Mouse (Mus musculus) lung, postnatal 0 days (tissue): ENCODE measurements at regions not wholly inside any gene's neighbourhood (a gene's known extent, or its start where the extent isn't known, plus 50 kb on each side); places are given as distances from the start of the nearest gene placed in this dataset.
A peak's percentile ranks its signal among the peaks of the same experiment; 100 is the strongest.

ENCODE experiments used
- ATAC-seq: fragments of 200-750 bp; cut with Nextera tagmentation; 2 replicates; pipeline ENCODE4 v1.8.0; 2017; ENCODE audit warnings: moderate library complexity
- DNase-seq: peaks from one replicate; pipeline ENCODE4 v3.0.0-alpha.2; 2016; ENCODE audit warnings: low spot score
- H3K27ac ChIP-seq: fragments of 300-500 bp; sonication (generic); 2 replicates; pipeline ENCODE4 v1.5.1; 2014; ENCODE audit warnings: antibody characterized with exemption, mild to moderate bottlenecking, low read length, mixed read lengths
- H3K27me3 ChIP-seq: fragments of 300-500 bp; sonication (generic); replicated peaks from 2 replicates; pipeline ENCODE4 v1.6.1; 2014; ENCODE audit warnings: low read length, mixed read lengths; ENCODE audit not compliant: insufficient read depth
- H3K36me3 ChIP-seq: fragments of 300-500 bp; sonication (generic); 2 replicates; pipeline ENCODE4 v1.6.1; 2014; ENCODE audit warnings: low read length, mixed read lengths; ENCODE audit not compliant: insufficient read depth
- H3K4me1 ChIP-seq: fragments of 300-500 bp; sonication (generic); 2 replicates; pipeline ENCODE4 v1.6.1; 2014; ENCODE audit warnings: antibody characterized with exemption, low read depth, low read length, mixed read lengths; ENCODE audit not compliant: insufficient read depth
- H3K4me2 ChIP-seq: fragments of 300-500 bp; sonication (generic); replicated peaks from 2 replicates; pipeline ENCODE4 v1.6.1; 2014; ENCODE audit warnings: low read depth, mild to moderate bottlenecking, low read length, moderate library complexity, mixed read lengths
- H3K4me3 ChIP-seq: fragments of 300-500 bp; sonication (generic); 2 replicates; pipeline ENCODE4 v1.5.1; 2014; ENCODE audit warnings: low read depth, low read length
- H3K9ac ChIP-seq: fragments of 300-500 bp; sonication (generic); replicated peaks from 2 replicates; pipeline ENCODE4 v1.6.1; 2014; ENCODE audit warnings: low read depth, mild to moderate bottlenecking
- H3K9me3 ChIP-seq: fragments of 300-500 bp; sonication (generic); 2 replicates; pipeline ENCODE4 v1.6.1; 2016; ENCODE audit warnings: low read length, mixed read lengths
- CTCF ChIP-seq: IDR thresholded peaks from 2 replicates; pipeline ENCODE4 v1.5.1; 2016; ENCODE audit warnings: antibody characterized with exemption, mild to moderate bottlenecking
- EP300 ChIP-seq: IDR thresholded peaks from 2 replicates; pipeline ENCODE4 v1.6.1; 2016; ENCODE audit warnings: antibody characterized with exemption, mild to moderate bottlenecking, control low read depth
- WGBS: fragments of 180-500 bp; shearing (Covaris S2); extraction: QIAGEN DNeasy Blood & Tissue Kit; methylation state at CpG from one replicate; pipeline ENCODE4 v1.1.7; 2014; 5-methylcytosine and 5-hydroxymethylcytosine counted together

DNA sequence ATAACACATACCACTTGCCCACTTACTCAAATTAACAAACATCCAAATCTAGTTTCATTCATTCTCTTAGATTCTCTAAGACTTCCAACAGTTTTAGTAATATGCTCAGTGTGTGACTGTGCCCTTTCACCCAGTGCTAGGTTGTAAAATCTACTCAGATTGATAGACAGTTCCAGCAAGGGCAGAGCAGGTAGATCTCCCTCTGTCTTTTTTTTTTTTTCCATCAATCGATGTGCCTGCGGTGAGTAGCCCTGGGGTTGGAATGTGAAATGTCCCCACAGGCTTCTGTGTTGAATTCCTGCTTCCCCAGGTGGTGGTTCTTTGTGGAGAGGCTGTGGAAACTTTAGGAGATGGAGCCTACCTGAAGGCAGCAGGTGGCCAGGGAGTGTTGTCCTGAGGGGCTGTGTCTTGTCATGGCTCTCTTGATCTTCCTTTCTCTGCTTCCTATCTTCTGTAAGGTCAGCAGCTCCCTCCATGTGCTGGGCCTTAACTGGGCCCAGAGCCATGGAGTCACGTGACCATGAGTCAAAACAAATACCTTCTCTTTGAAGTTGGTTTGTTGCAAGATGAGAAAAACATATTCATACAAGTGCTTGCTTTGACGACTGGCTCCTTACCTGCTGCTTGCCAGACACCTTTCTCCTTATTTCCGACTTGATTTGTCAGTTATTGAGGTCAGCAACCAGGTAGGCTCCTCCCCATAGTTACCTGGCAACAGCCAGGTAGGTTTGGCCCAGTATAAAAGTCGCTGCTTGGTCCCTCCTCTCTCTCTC is 394.5 kb downstream of the Etnk1 start:
- Histone ChIP-seq H3K4me3 (no peak overlapping the region), H3K36me3 (no peaks in the 10 kb centered on the region), H3K27me3 (no peaks in the 10 kb centered on the region), H3K4me2 (no peak overlapping the region), H3K27ac (0 out of 2 replicates have a peak overlapping the region, but pooled peaks have one; percentile 3), H3K9me3 (no peaks in the 10 kb centered on the region), H3K9ac (no peak overlapping the region), H3K4me1 (0 out of 2 replicates have a peak, but pooled peaks cover 3% of the 10 kb centered on the region)
- 50% methylated on average over 6 of the region's 6 CpGs for WGBS
- ATAC-seq, result peak; percentile 78
- DNase-seq, result peak; percentile 70
- no peak for TF ChIP-seq EP300

DNA sequence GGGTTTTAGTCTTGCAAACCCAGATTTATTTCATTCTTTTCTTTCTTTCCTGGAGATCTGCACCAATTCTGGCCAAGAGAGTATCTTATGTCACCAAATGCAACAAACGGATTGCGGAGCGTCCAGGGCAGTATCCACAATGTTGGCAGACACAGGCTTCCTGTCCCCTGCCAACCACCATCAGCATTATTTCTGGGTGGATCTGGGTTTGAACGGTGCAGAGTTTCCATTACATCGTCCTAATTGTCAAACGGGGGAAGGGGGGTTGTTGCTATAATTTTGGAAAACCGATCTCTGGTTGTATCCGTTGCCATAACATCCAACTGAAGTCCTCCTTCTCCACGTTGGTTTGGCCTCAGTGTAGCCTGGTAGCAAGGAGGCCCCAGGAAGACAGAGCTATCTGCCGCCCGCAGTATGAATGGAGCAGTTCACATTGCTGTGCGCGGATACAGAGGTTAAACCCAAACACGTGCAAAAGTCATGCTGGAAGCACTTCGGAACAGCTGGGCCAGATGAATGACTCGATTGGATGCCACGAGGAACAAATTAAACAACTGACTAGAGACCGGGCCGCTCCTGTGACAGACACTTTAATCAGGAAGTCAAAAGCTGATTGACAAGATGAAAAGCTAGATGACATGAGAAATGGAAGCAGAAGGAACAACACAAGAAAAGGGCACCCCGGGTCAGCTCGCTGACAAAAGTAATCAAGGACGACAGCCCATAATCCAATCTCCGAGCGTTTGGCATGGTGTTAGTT is 404.5 kb downstream of the Etnk1 start:
- no peaks in the 10 kb centered on the region for H3K27me3 ChIP-seq
- H3K4me3 ChIP-seq, result no peak overlapping the region
- DNase-seq (no peak), ATAC-seq (no peak)
- no peak overlapping the region for H3K27ac ChIP-seq
- no peaks in the 10 kb centered on the region for H3K9me3 ChIP-seq
- no peak overlapping the region for H3K9ac ChIP-seq
- no peak overlapping the region for H3K4me2 ChIP-seq
- no peaks in the 10 kb centered on the region for H3K4me1 ChIP-seq
- no peaks in the 10 kb centered on the region for H3K36me3 ChIP-seq
- WGBS, result 80% methylated on average over 24 of the region's 24 CpGs
- TF ChIP-seq CTCF, result no peak
- TF ChIP-seq EP300, result no peak

DNA sequence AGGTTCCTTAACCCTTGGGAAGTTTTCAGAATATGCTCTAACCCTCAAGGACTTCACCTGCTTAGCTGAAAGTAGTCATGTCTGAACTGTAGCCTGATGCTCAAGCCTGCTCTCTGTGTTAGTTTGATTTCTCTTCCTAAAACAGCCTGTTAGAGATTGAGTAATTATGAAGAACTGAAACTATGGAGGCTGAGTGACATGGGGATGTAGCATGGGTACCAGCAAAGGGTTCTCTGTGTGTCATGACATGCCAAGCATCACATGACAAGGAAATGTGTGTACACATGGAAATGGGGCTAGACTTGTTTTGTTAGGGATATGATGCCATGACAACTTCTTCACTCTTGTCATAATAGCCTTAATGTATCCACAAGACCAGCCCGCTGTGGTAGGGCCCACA is 412.2 kb downstream of the Etnk1 start:
- whole genome bisulfite sequencing, result 83% methylated on average over 1 of the region's 1 CpGs
- TF ChIP-seq CTCF, result no peak
- no peak for TF ChIP-seq EP300
- ATAC-seq, result no peak

DNA sequence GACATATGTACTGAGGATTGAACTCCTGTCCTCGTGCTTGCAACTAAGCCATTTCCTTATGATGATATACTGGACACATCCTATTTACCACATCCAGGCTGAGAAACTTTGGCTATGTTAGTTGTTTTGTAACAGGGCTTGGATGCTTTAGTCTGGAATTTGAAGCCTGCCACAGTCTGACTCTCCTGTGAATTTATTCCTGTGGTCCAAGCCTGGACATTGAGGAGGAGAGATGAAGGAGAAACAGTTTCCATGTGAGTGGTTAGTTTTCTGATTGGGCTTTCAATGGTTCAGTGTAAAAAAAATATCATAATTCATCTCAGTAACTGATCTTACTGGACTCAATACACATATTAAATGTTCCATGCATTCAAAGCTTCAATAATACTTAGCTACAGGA is 422.6 kb downstream of the Etnk1 start:
- H3K27ac ChIP-seq, result no peak overlapping the region
- 59% methylated on average over 1 of the region's 1 CpGs for whole genome bisulfite sequencing
- DNase-seq (no peak), ATAC-seq (no peak)
- H3K36me3 ChIP-seq, result no peaks in the 10 kb centered on the region
- H3K9me3 ChIP-seq, result no peaks in the 10 kb centered on the region
- H3K27me3 ChIP-seq, result no peaks in the 10 kb centered on the region
- H3K9ac ChIP-seq, result no peak overlapping the region
- no peak overlapping the region for H3K4me2 ChIP-seq
- TF ChIP-seq EP300 (no peak), CTCF (no peak)
- no peaks in the 10 kb centered on the region for H3K4me1 ChIP-seq
- no peak overlapping the region for H3K4me3 ChIP-seq

More for the DNA sequence above, 412.2 kb downstream of the Etnk1 start:
- H3K9ac ChIP-seq, result no peak overlapping the region
- H3K4me1 ChIP-seq, result no peaks in the 10 kb centered on the region
- H3K27ac ChIP-seq, result no peak overlapping the region
- DNase-seq, result no peak
- H3K4me3 ChIP-seq, result no peak overlapping the region
- H3K36me3 ChIP-seq, result no peaks in the 10 kb centered on the region
- no peaks in the 10 kb centered on the region for H3K9me3 ChIP-seq
- no peaks in the 10 kb centered on the region for H3K27me3 ChIP-seq
- H3K4me2 ChIP-seq, result no peak overlapping the region

DNA sequence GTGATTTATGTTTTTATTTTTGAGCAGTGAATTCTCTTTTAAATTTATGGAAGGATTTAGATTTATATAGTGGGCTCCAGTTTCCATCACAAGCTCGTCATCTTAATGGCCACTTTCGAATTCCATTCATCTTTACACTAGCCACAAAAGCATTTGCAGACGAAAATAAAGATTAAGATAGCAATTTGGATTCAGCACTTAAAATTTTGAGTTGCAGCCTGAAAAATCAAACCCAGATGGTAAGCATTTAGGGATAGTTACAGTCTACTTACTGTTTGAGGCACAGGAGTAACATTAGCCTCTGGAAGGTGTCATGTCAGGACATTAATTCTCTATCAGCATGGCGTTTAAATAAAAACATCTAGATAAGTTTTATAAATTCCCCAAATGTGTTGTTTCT is 423.2 kb downstream of the Etnk1 start:
- Histone ChIP-seq H3K4me3 (no peak overlapping the region), H3K27ac (no peak overlapping the region), H3K4me2 (no peak overlapping the region), H3K9me3 (no peaks in the 10 kb centered on the region), H3K36me3 (no peaks in the 10 kb centered on the region), H3K4me1 (no peaks in the 10 kb centered on the region), H3K27me3 (no peaks in the 10 kb centered on the region), H3K9ac (no peak overlapping the region)
- no peak for ATAC-seq
- DNase-seq, result no peak
- no peak for TF ChIP-seq EP300
- TF ChIP-seq CTCF, result no peak
- WGBS, result 55% methylated on average over 4 of the region's 4 CpGs

DNA sequence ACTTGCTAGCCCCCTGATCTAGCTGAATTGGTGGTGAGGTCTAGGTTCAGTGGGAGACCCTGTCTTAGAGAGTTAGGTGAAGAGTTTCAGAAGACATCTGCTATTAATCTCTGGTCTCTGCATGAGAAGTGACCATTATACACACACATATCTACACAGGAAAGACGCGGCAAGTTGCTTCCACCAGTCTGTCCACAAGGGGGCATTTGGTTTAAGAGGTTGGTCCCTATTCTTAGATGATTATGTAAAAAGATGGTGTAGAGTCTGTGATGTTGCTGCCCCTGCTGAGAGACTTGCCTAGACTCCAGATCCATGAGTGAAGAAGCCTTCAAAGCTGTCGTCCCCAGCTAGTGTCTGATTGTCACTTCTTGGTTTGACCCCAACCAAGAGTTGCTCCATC is 425.5 kb downstream of the Etnk1 start:
- Histone ChIP-seq H3K27me3 (no peaks in the 10 kb centered on the region), H3K36me3 (no peaks in the 10 kb centered on the region), H3K4me1 (no peaks in the 10 kb centered on the region), H3K4me2 (no peak overlapping the region), H3K27ac (no peak overlapping the region), H3K9ac (no peak overlapping the region), H3K4me3 (no peak overlapping the region), H3K9me3 (no peaks in the 10 kb centered on the region)
- TF ChIP-seq EP300 (no peak), CTCF (peak; percentile 52)
- ATAC-seq (no peak), DNase-seq (no peak)
- WGBS, result 93% methylated on average over 3 of the region's 3 CpGs
